Mouse (Mus musculus): ENCODE data around the gene Gabpa. TPM values are rescaled to one million over a fixed set of nuclear protein-coding genes. Genes with fewer than 3 reads are reported as not detected.

The Gabpa gene
- polyA plus RNA-seq, 1 experiment from 2014 or later, result 39.2 TPM

- Histone ChIP-seq H3K36me3 (replicated peaks) (no peaks in the 10 kb centered on the region), H3K9me3 (no peaks in the 10 kb centered on the region), H3K4me3 (no peak overlapping the region), H3K27ac (no peak overlapping the region), H3K4me1 (no peaks in the 10 kb centered on the region), H3K27me3 (ENCODE audit: poor library complexity, severe bottlenecking) (no peaks in the 10 kb centered on the region)
- no peak for DNase-seq (ENCODE audit: extremely low spot score, low spot score)
- 93% methylated on average over 7 of the region's 7 CpGs for WGBS
Observed at GRCm38 (mm10) chr16:84875718-84876035, 41.0 kb downstream of the Gabpa start.

DNA sequence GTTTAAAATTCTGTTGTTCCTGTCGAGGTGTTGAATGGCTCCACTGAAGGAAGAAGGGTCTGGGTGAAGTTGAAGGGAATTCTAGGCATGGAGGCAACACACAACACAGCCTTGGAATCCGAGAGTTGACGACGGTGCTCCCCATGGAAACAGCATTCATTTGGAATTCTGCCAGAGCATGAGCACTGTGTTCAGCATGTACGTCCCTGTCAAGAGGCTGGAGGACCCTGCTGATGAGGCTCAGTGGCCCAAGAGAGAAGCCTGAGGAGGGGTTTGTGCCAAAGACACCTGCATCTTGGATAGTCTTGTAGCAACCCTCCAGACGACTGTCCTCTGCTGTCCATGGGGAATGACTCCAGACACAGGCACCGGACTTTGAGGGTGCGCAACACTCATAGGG, 41.4 kb downstream of the Gabpa start:
- H3K36me3 ChIP-seq (replicated peaks), result no peaks in the 10 kb centered on the region
- no peak overlapping the region for H3K27ac ChIP-seq
- 87% methylated on average over 8 of the region's 8 CpGs for WGBS
- DNase-seq (ENCODE audit: extremely low spot score, low spot score), result no peak
- no peaks in the 10 kb centered on the region for H3K9me3 ChIP-seq
- no peaks in the 10 kb centered on the region for H3K27me3 ChIP-seq (ENCODE audit: poor library complexity, severe bottlenecking)
- H3K4me3 ChIP-seq, result no peak overlapping the region
- no peaks in the 10 kb centered on the region for H3K4me1 ChIP-seq

GRCm38 (mm10) chr16:84879146-84879545, 44.4 kb downstream of the Gabpa start:
- Histone ChIP-seq H3K4me1 (no peaks in the 10 kb centered on the region), H3K36me3 (replicated peaks) (no peaks in the 10 kb centered on the region), H3K27me3 (ENCODE audit: poor library complexity, severe bottlenecking) (no peaks in the 10 kb centered on the region), H3K9me3 (no peaks in the 10 kb centered on the region), H3K27ac (no peak overlapping the region), H3K4me3 (no peak overlapping the region)
- peak; percentile 68 for DNase-seq (ENCODE audit: extremely low spot score, low spot score)
- WGBS, result 33% methylated on average over 5 of the region's 5 CpGs

- DNase-seq (ENCODE audit: extremely low spot score, low spot score), result no peak
- Histone ChIP-seq H3K27ac (no peak overlapping the region), H3K4me3 (no peak overlapping the region), H3K4me1 (no peaks in the 10 kb centered on the region), H3K9me3 (no peaks in the 10 kb centered on the region), H3K27me3 (ENCODE audit: poor library complexity, severe bottlenecking) (no peaks in the 10 kb centered on the region), H3K36me3 (replicated peaks) (no peaks in the 10 kb centered on the region)
- WGBS, result 91% methylated on average over 9 of the region's 9 CpGs
Observed at GRCm38 (mm10) chr16:84881168-84881567, 46.4 kb downstream of the Gabpa start.

DNA sequence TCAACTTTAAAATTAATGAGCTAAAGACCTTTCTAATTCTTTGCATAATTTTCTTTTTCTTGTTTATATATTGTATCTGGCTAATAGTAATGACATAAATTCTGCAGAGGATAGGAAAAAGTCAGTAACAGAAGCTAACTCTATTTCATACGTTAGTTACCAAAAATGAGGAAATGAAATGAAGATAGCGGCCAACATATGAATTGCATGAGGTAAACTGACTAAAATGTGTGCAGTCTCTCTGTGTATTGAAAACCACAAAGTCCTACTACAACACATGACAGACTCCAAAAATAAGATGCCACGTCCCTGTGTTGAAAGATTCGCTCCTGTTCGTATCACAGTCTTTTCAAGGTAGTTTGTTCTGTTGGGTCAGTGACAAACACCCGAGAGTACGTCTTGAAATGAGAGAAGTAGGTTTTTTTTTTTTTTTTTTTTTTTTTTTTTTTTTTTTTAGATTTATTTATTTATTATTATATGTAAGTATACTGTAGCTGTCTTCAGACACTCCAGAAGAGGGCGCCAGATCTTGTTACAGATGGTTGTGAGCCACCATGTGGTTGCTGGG, 47.1 kb downstream of the Gabpa start:
- Histone ChIP-seq H3K27me3 (ENCODE audit: poor library complexity, severe bottlenecking) (no peaks in the 10 kb centered on the region), H3K36me3 (replicated peaks) (no peaks in the 10 kb centered on the region), H3K4me1 (no peaks in the 10 kb centered on the region), H3K27ac (no peak overlapping the region), H3K4me3 (no peak overlapping the region), H3K9me3 (no peaks in the 10 kb centered on the region)
- 87% methylated on average over 8 of the region's 8 CpGs for WGBS
- DNase-seq (ENCODE audit: extremely low spot score, low spot score), result no peak

DNA sequence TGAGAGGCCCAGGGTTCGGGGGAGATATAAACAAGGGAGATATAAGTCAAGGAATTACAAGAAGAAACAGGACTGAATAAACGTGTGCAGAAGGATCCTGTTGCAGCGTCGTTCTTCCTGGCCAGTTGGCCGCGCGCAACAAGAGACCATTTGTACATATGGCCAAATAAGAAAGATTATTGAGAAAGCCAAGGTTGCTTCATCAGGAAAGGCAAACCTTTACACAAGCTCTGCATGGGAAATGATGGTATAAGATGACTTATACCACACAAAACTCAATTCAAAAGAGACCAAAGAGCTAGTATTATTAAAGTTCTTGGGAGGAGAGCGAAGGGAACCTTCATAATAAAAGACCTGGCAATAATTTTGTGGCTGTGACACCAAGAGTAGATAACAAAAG, 49.8 kb downstream of the Gabpa start:
- DNase-seq (ENCODE audit: extremely low spot score, low spot score), result no peak
- WGBS, result 94% methylated on average over 8 of the region's 8 CpGs

DNA sequence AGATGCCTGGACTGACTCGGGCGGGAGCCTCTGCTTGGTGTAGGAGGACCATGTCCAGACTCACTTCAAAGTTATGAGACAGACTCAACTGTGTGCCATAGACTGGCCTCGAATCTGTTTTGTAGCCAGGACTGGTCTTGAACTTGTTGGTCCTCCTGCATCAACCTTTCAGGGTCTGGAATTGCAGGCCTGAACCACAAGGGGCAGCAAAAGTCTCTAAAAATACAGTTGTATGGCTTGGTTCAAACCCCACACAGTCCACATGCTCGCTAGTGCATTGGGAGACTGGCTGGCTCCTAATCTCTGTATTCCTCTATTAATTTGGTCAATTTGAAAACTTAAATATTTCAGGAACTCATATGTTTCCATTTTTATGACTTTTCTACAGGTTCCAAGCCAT, 68.3 kb downstream of the Gabpa start:
- H3K9me3 ChIP-seq, result no peaks in the 10 kb centered on the region
- H3K27ac ChIP-seq, result no peak overlapping the region
- DNase-seq (ENCODE audit: extremely low spot score, low spot score), result no peak
- no peaks in the 10 kb centered on the region for H3K36me3 ChIP-seq (replicated peaks)
- H3K4me1 ChIP-seq, result no peaks in the 10 kb centered on the region
- no peaks in the 10 kb centered on the region for H3K27me3 ChIP-seq (ENCODE audit: poor library complexity, severe bottlenecking)
- WGBS, result 94% methylated on average over 4 of the region's 4 CpGs
- H3K4me3 ChIP-seq, result no peak overlapping the region

More for the DNA sequence above, 49.8 kb downstream of the Gabpa start:
- Histone ChIP-seq H3K27ac (no peak overlapping the region), H3K36me3 (replicated peaks) (no peaks in the 10 kb centered on the region), H3K9me3 (no peaks in the 10 kb centered on the region), H3K4me1 (no peaks in the 10 kb centered on the region), H3K4me3 (no peak overlapping the region), H3K27me3 (ENCODE audit: poor library complexity, severe bottlenecking) (no peaks in the 10 kb centered on the region)

- no peaks in the 10 kb centered on the region for H3K36me3 ChIP-seq (replicated peaks)
- WGBS, result 89% methylated on average over 8 of the region's 8 CpGs
Observed at GRCm38 (mm10) chr16:84911477-84912165, 76.9 kb downstream of the Gabpa start.

More at GRCm38 (mm10) chr16:84911477-84912165, 76.9 kb downstream of the Gabpa start:
- H3K9me3 ChIP-seq, result no peaks in the 10 kb centered on the region
- DNase-seq (ENCODE audit: extremely low spot score, low spot score), result no peak
- H3K4me1 ChIP-seq, result peaks cover 4% of the 10 kb centered on the region
- H3K4me3 ChIP-seq, result no peak overlapping the region
- no peaks in the 10 kb centered on the region for H3K27me3 ChIP-seq (ENCODE audit: poor library complexity, severe bottlenecking)
- H3K27ac ChIP-seq, result no peak overlapping the region

Other genes starting within 250 kb of the Gabpa start
- gene Mrpl39, start 99.2 kb upstream of the Gabpa start, polyA plus RNA-seq (2016; fragmentation: Nextera tagmentation; extraction: Ambion mirVana), result 60.5 and 61.0 TPM in 2 replicates
- 29.5 and 30.1 TPM in 2 replicates for gene Jam2, start 60.8 kb upstream of the Gabpa start, polyA plus RNA-seq (2016; fragmentation: Nextera tagmentation; extraction: Ambion mirVana)
- gene Atp5j, start 700 bp downstream of the Gabpa start, polyA plus RNA-seq (2016; fragmentation: Nextera tagmentation; extraction: Ambion mirVana), result 813 and 826 TPM in 2 replicates